Comparison of ENCODE assay signal across 10 mouse cellular contexts in genomic region chr1:56089254-56089834, GRCm38 (mm10).
DNase-seq lines count a peak whose midpoint lies in the region; ATAC-seq and TF ChIP-seq lines count a peak whose summit lies in the region.
"Had no signal": no experiment of that assay in that cellular context is flagged by ENCODE, and none has a peak within 500 bp of the region (broad histone marks: within the 10 kb centered on the region; RNA-seq: fewer than 3 reads in every experiment).

No protein-coding gene starts in this region.

- no peaks in the 10 kb centered on the region for H3K36me3 ChIP-seq in kidney, adult 2 months (ENCODE audit: control insufficient read depth, insufficient read depth, low read length)
- H3K36me3 ChIP-seq in embryonic facial prominence, embryonic 14.5 days (ENCODE audit: control insufficient read depth, insufficient read depth, low read length): no peaks in the 10 kb centered on the region
- no peaks in the 10 kb centered on the region for H3K36me3 ChIP-seq in myocyte (ENCODE audit: control insufficient read depth, insufficient read depth)
- no peaks in the 10 kb centered on the region for H3K36me3 ChIP-seq in midbrain, embryonic 10.5 days
- H3K36me3 ChIP-seq: neural tube, embryonic 13.5 days had no signal

- H3K9me3 ChIP-seq in embryonic facial prominence, embryonic 14.5 days (ENCODE audit: control insufficient read depth, low read length): no peaks in the 10 kb centered on the region
- H3K9me3 ChIP-seq in midbrain, embryonic 10.5 days (replicated peaks): no peaks in the 10 kb centered on the region
- H3K9me3 ChIP-seq: neural tube, embryonic 13.5 days had no signal

- ATAC-seq in embryonic facial prominence, embryonic 14.5 days (ENCODE audit: low read depth): peak; percentile 76

- no peak overlapping the region for H3K9ac ChIP-seq in embryonic facial prominence, embryonic 14.5 days (ENCODE audit: low read depth, low read length)
- H3K9ac ChIP-seq: neural tube, embryonic 13.5 days had no signal

- intact Hi-C loops in heart, postnatal 14 days (cut with DNase I): no loop called here

- no peak overlapping the region for H3K4me3 ChIP-seq in kidney, adult 2 months (ENCODE audit: insufficient read depth, low read depth, low read length)
- H3K4me3 ChIP-seq in embryonic facial prominence, embryonic 14.5 days (ENCODE audit: low read depth, low read length): no peak overlapping the region
- no peak overlapping the region for H3K4me3 ChIP-seq in myocyte
- H3K4me3 ChIP-seq in midbrain, embryonic 10.5 days: no peak overlapping the region
- H3K4me3 ChIP-seq: erythroblast, embryonic 14.5 days; neural tube, embryonic 13.5 days had no signal

- no peak overlapping the region for H3K4me2 ChIP-seq in embryonic facial prominence, embryonic 14.5 days (ENCODE audit: low read depth, low read length)
- peak overlapping the region; percentile 19 for H3K4me2 ChIP-seq in myocyte (ENCODE audit: low read depth)
- H3K4me2 ChIP-seq: neural tube, embryonic 13.5 days had no signal

- DNase-seq in kidney, adult 2 months: peak; percentile 23
- no peak for DNase-seq in kidney, adult 18-20 months
- peak; percentile 82 for DNase-seq in embryonic facial prominence, embryonic 14.5 days (ENCODE audit: low spot score)
- DNase-seq in heart, postnatal 14 days: peak; percentile 70 to 71
- DNase-seq in layer of hippocampus, postnatal 36 days: peak; percentile 57
- DNase-seq in spleen, postnatal 4 days (ENCODE audit: low spot score in 2 of 2): no peak
- no peak for DNase-seq in midbrain, embryonic 10.5 days (ENCODE audit: low spot score)

- H3K27me3 ChIP-seq in kidney, adult 2 months (replicated peaks; ENCODE audit: control insufficient read depth, insufficient read depth, low read length): no peaks in the 10 kb centered on the region
- no peaks in the 10 kb centered on the region for H3K27me3 ChIP-seq in embryonic facial prominence, embryonic 14.5 days (replicated peaks; ENCODE audit: control insufficient read depth, insufficient read depth, low read length)
- H3K27me3 ChIP-seq in myocyte (ENCODE audit: control insufficient read depth, insufficient read depth, insufficient read length): no peaks in the 10 kb centered on the region
- no peaks in the 10 kb centered on the region for H3K27me3 ChIP-seq in midbrain, embryonic 10.5 days (ENCODE audit: low read depth, poor library complexity, severe bottlenecking)
- H3K27me3 ChIP-seq: neural tube, embryonic 13.5 days had no signal

- TF ChIP-seq CTCF in kidney, adult 2 months (conservative IDR thresholded peaks at IDR 0.05; ENCODE audit: insufficient read depth, insufficient read length, low read depth, low read length): no peak

- no peaks in the 10 kb centered on the region for H3K79me2 ChIP-seq in myocyte (ENCODE audit: control insufficient read depth, insufficient read depth)

- WGBS in kidney, adult 2 months: 39% methylated on average over 4 of the region's 4 CpGs
- 44% methylated on average over 4 of the region's 4 CpGs for WGBS in embryonic facial prominence, embryonic 14.5 days
- WGBS in midbrain, embryonic 10.5 days: 80% methylated on average over 4 of the region's 4 CpGs

- H3K4me1 ChIP-seq in kidney, adult 2 months (ENCODE audit: control insufficient read depth, insufficient read depth, low read length): no peaks in the 10 kb centered on the region
- peaks cover 5% of the 10 kb centered on the region; the same call in 1 of the 2 replicates for H3K4me1 ChIP-seq in embryonic facial prominence, embryonic 14.5 days (ENCODE audit: control insufficient read depth, insufficient read depth, low read length)
- H3K4me1 ChIP-seq in midbrain, embryonic 10.5 days: no peaks in the 10 kb centered on the region
- H3K4me1 ChIP-seq: neural tube, embryonic 13.5 days had no signal

- no peak for TF ChIP-seq POLR2A in kidney, adult 2 months (IDR thresholded peaks at IDR 0.05; ENCODE audit: low read depth, low read length)
- TF ChIP-seq POLR2A in myocyte (IDR thresholded peaks at IDR 0.05; ENCODE audit: insufficient read length, low read depth): no peak

- H3K27ac ChIP-seq in kidney, adult 2 months (ENCODE audit: insufficient read depth, low read depth, low read length): no peak overlapping the region
- H3K27ac ChIP-seq in embryonic facial prominence, embryonic 14.5 days (replicated peaks; ENCODE audit: low read depth, low read length): no peak overlapping the region
- no peak overlapping the region for H3K27ac ChIP-seq in midbrain, embryonic 10.5 days (replicated peaks)
- H3K27ac ChIP-seq: neural tube, embryonic 13.5 days had no signal

- H3ac ChIP-seq in myocyte (ENCODE audit: control insufficient read depth, insufficient read length): no peak overlapping the region

TF ChIP-seq in myocyte, 11 proteins besides CTCF, POLR2A, EP300 and RAD21:
- peak; percentile 40 for TF ChIP-seq TCF3 (IDR thresholded peaks at IDR 0.05; ENCODE audit: insufficient read length, low read depth)
- TF ChIP-seq MYOD1 (IDR thresholded peaks at IDR 0.05; ENCODE audit: control insufficient read depth in 1 of 3, insufficient read length in 2 of 3, low read depth in 2 of 3): peak; percentile 58 to 94 (median 73)
- TF ChIP-seq TCF12 (IDR thresholded peaks at IDR 0.05; ENCODE audit: insufficient read depth, poor library complexity, severe bottlenecking): peak; percentile 77
- TF ChIP-seq REST (IDR thresholded peaks at IDR 0.05; ENCODE audit: insufficient read depth, insufficient read length): no peak
- peak in 2 of 3 experiments; percentile 91 to 98 for TF ChIP-seq MYOG (IDR thresholded peaks at IDR 0.05; ENCODE audit: control insufficient read depth in 1 of 3, insufficient read depth in 1 of 3, insufficient read length in 2 of 3, low read depth in 2 of 3)

Comparison
In these comparisons a context has a peak if more than half of its experiments do, and no peak if none do; other contexts are left out.
1. DNase-seq: peak in kidney, adult 2 months (single experiment), embryonic facial prominence, embryonic 14.5 days (single experiment), heart, postnatal 14 days (2 of 2) and layer of hippocampus, postnatal 36 days (2 of 2); none in kidney, adult 18-20 months (single experiment), spleen, postnatal 4 days (0 of 2) and midbrain, embryonic 10.5 days (single experiment).